Mouse (Mus musculus) 3134 (cell line): ENCODE results near the gene Gm1993.
"Not testable (repeated sequence)": the region's sequence is repeated elsewhere in the genome, so short reads cannot be mapped to it uniquely, and the experiment has no call there.

Experiments
- DNase-seq: peaks from one replicate; pipeline ENCODE4 v3.0.0-alpha.2; 2011; ENCODE audit warnings: low spot score; ENCODE audit not compliant: insufficient read length; ENCODE audit errors: extremely low read depth

The Gm1993 gene

GRCm38 (mm10) chrX:25570352-25570751, at the start of gene Gm1993:
Gene Gm1993, minus strand, starts transcription at chrX:25570452.
- not testable (repeated sequence) for DNase-seq
